Mouse (Mus musculus): ENCODE measurements around the gene Vegfb. TPM values are rescaled to one million over a fixed set of nuclear protein-coding genes. Genes with fewer than 3 reads are reported as not detected.
"Not testable (repeated sequence)": the region's sequence is repeated elsewhere in the genome, so short reads cannot be mapped to it uniquely, and the experiment has no call there.

Gene Vegfb
- polyA plus RNA-seq, 1 experiment from 2014 or later = 38.5 TPM

DNA sequence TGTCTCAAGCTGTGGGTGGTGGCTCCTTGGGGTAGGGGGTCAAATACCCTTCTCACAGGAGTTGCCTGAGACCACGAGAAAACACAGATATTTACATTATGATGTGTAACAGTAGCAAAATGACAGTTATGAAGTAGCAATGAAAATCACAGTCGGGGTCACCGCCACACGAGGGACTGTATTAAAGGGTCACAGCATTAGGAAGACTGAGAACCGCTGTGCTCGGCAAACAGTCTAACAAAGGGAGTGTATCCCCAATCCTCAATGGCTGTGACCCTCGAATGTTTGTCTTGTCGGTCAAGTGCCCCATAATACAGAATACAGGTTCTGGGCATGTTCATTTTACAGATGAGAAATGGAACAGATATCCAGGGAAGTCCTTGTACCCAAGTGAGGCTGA, 6.6 kb upstream of the Vegfb start:
- ATAC-seq (ENCODE audit: insufficient number of reproducible peaks, insufficient read depth, low FRiP score, low read depth) = no peak
- Histone ChIP-seq H3K9ac (replicated peaks; ENCODE audit: low read depth, low read length) (no peak overlapping the region), H3K9me3 (ENCODE audit: control insufficient read depth, low read depth, low read length) (no peaks in the 10 kb centered on the region), H3K4me1 (ENCODE audit: control insufficient read depth, insufficient read depth, low read length) (peaks cover 24% of the 10 kb centered on the region), H3K27me3 (ENCODE audit: control insufficient read depth, insufficient read depth, low read length) (no peaks in the 10 kb centered on the region), H3K4me2 (replicated peaks; ENCODE audit: low read depth, low read length) (no peak overlapping the region), H3K4me3 (ENCODE audit: low read depth, low read length) (no peak overlapping the region), H3K36me3 (ENCODE audit: control insufficient read depth, insufficient read depth, low read length) (no peaks in the 10 kb centered on the region), H3K27ac (ENCODE audit: low read length) (no peak overlapping the region)
- WGBS = 77% methylated on average over 8 of the region's 8 CpGs

DNA sequence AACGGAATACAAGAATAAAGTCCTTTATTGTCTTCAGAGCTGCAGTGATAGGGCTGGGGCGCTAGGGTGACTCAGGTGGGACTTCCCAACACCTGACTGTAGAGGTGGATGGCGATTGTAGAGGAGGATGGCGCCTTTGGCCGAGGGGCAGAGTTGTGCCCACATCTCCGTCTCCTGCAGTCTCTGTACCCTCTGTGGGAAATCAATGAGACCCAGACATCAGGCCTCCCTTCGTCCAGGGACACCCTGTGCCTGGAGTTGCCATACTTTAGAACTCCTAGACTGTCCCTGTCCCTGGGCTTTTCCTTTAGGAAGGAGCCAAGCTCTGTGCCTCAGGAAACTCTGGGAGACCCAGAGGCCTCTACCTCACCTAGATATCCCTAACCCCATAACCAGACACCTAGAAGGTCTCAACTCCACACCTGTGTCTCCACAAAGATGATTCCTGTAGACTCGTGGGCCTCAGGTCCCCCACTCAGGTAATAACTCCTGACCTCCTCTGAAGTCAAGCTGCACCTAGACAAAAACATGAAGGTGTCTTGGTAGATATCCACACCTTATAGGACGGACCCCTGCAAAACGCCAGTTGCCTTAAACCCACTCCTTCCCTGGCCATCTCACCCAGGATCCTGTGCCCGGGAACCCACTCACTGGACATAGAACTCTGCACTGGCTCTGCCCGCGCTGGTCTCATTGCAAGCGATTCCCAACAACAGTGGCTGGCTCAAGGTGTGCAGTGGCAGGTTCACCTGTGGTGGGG, 5.7 kb upstream of the Vegfb start:
- H3K27ac ChIP-seq (ENCODE audit: low read length) = no peak overlapping the region
- no peaks in the 10 kb centered on the region for H3K9me3 ChIP-seq (ENCODE audit: control insufficient read depth, low read depth, low read length)
- no peak for ATAC-seq (ENCODE audit: insufficient number of reproducible peaks, insufficient read depth, low FRiP score, low read depth)
- H3K36me3 ChIP-seq (ENCODE audit: control insufficient read depth, insufficient read depth, low read length) = no peaks in the 10 kb centered on the region
- H3K27me3 ChIP-seq (ENCODE audit: control insufficient read depth, insufficient read depth, low read length) = no peaks in the 10 kb centered on the region
- peaks cover 25% of the 10 kb centered on the region for H3K4me1 ChIP-seq (ENCODE audit: control insufficient read depth, insufficient read depth, low read length)
- WGBS = 57% methylated on average over 14 of the region's 14 CpGs
- peak overlapping the region; percentile 48 for H3K4me3 ChIP-seq (ENCODE audit: low read depth, low read length)
- H3K9ac ChIP-seq (replicated peaks; ENCODE audit: low read depth, low read length) = peak overlapping the region; percentile 40
- peak overlapping the region; percentile 92 for H3K4me2 ChIP-seq (replicated peaks; ENCODE audit: low read depth, low read length)

DNA sequence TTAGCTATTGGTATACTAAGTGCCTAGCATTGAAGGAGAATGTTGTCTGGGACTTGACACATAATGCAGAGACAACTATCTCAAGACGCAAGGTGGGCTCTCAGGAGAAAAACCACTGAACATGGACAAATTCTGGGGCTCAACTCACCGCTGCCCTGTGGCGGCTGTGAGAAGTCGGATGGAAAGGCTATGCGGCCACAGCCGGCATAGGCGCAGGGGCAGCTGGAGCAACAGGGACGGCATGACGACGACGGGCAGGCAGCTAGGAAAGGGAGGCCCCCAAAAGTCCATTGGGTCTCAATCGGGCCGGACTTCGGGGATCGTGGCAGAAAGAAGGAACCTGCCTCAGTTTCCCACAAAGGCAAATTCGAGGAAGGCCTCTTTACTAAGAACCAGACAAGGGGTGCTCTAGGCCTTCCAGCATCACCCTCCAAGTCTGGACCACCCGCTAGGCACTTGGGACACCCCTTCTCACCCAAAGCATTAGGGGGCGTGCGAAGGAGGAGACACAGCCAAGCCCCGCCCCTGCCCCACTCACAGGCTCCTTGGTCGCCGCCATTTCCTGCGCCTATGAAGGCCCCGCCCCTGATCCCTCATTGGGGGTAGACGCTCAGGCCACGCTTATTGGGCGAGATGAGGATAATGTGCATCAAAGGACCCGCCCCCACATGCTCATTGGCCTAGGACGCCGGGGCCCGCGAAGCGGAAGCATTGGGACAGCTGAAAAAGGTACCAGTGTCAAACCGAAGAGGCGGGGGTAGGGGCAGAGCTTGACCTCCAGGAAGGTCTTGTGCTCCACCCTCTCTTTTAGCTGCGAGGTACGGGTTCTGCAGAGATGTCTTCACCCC, 4.8 kb upstream of the Vegfb start, which contains the start of gene Dnajc4:
Gene Dnajc4, minus strand, starts transcription at position 562 of the 848 bp plus-strand sequence.
- Histone ChIP-seq H3K9ac (replicated peaks; ENCODE audit: low read depth, low read length) (peak within 1 kb of the TSS; percentile 60), H3K27ac (ENCODE audit: low read length) (peak within 1 kb of the TSS; percentile 36; the same call in 1 of the 2 replicates), H3K9me3 (ENCODE audit: control insufficient read depth, low read depth, low read length) (no peaks in the 10 kb centered on the region), H3K4me1 (ENCODE audit: control insufficient read depth, insufficient read depth, low read length) (peaks cover 29% of the 10 kb centered on the region), H3K27me3 (ENCODE audit: control insufficient read depth, insufficient read depth, low read length) (no peaks in the 10 kb centered on the region), H3K36me3 (ENCODE audit: control insufficient read depth, insufficient read depth, low read length) (no peaks in the 10 kb centered on the region), H3K4me3 (ENCODE audit: low read depth, low read length) (peak within 1 kb of the TSS; percentile 48), H3K4me2 (replicated peaks; ENCODE audit: low read depth, low read length) (peak within 1 kb of the TSS; percentile 92)
- peak; percentile 94 for ATAC-seq (ENCODE audit: insufficient number of reproducible peaks, insufficient read depth, low FRiP score, low read depth)
- WGBS = under 1% methylated on average over 37 of the region's 37 CpGs

DNA sequence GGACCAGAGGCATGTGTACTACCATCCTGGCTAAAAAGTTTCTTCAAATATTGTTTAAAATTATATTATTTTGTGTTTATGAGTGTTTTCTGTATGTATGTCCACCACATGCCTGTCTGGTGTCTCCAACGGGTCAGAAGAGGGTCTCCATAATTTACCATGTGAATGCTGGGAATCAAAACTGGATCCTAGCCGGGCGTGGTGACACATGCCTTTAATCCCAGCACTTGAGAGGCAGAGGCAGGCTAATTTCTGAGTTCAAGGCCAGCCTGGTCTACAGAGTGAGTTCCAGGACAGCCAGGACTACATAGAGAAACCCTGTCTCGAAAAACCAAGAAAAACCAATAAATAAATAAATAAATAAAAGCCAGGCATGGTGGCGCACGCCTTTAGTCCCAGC, 3.7 kb upstream of the Vegfb start:
- not testable (repeated sequence) for H3K9me3 ChIP-seq (ENCODE audit: control insufficient read depth, low read depth, low read length); H3K27ac ChIP-seq (ENCODE audit: low read length); H3K27me3 ChIP-seq (ENCODE audit: control insufficient read depth, insufficient read depth, low read length); ATAC-seq (ENCODE audit: insufficient number of reproducible peaks, insufficient read depth, low FRiP score, low read depth); H3K9ac ChIP-seq (replicated peaks; ENCODE audit: low read depth, low read length); H3K4me3 ChIP-seq (ENCODE audit: low read depth, low read length); H3K36me3 ChIP-seq (ENCODE audit: control insufficient read depth, insufficient read depth, low read length); H3K4me2 ChIP-seq (replicated peaks; ENCODE audit: low read depth, low read length)
- 90% methylated on average over 6 of the region's 6 CpGs for WGBS
- peaks cover 30% of the 10 kb centered on the region for H3K4me1 ChIP-seq (ENCODE audit: control insufficient read depth, insufficient read depth, low read length)

DNA sequence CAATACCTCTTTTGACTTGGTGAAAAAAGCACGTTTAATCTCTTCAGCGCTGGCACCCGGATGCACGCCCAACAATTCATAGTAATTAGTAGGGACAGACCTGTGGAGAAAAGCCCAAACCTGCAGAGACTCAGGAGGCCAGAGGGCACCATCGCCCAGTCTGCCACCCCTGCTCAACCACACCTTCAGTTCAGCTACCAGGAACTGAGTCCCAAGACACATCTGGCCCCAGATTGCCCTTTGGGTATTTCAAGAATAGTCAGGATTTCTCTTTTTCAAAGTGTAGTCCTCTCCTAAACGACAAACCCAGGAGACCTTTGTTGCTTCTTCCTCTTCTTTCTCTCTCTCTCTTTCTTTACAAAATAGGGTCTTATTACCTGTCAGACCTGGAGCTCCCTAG, 3.3 kb upstream of the Vegfb start:
- H3K4me3 ChIP-seq (ENCODE audit: low read depth, low read length) = no peak overlapping the region
- no peak overlapping the region for H3K27ac ChIP-seq (ENCODE audit: low read length)
- no peak overlapping the region for H3K9ac ChIP-seq (replicated peaks; ENCODE audit: low read depth, low read length)
- 86% methylated on average over 6 of the region's 6 CpGs for WGBS
- H3K4me2 ChIP-seq (replicated peaks; ENCODE audit: low read depth, low read length) = no peak overlapping the region
- no peaks in the 10 kb centered on the region for H3K27me3 ChIP-seq (ENCODE audit: control insufficient read depth, insufficient read depth, low read length)
- H3K9me3 ChIP-seq (ENCODE audit: control insufficient read depth, low read depth, low read length) = no peaks in the 10 kb centered on the region
- ATAC-seq (ENCODE audit: insufficient number of reproducible peaks, insufficient read depth, low FRiP score, low read depth) = no peak
- no peaks in the 10 kb centered on the region for H3K36me3 ChIP-seq (ENCODE audit: control insufficient read depth, insufficient read depth, low read length)
- H3K4me1 ChIP-seq (ENCODE audit: control insufficient read depth, insufficient read depth, low read length) = peaks cover 32% of the 10 kb centered on the region

DNA sequence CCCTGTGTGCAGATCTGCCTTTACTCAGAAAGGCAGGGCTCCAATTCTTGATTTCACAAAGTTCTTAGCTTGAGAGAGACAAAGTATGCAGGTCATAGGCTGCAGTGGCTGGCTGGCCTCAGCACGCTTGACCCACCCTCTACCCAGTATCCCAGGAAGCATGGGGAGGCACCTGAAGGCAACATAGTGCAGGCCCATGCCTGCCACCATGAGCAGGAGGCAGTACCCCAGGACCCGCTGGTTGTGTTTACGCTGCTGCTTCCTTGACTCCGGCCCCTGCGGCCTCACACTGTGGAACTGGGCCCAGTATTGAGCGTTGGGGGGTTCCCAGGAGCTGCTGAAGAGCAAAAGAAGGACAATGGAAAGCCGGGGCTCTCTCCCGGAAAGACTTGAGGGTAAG, 1.8 kb upstream of the Vegfb start:
- 82% methylated on average over 8 of the region's 8 CpGs for WGBS
- peaks cover 9% of the 10 kb centered on the region; the same call in 1 of the 2 replicates for H3K36me3 ChIP-seq (ENCODE audit: control insufficient read depth, insufficient read depth, low read length)

DNA sequence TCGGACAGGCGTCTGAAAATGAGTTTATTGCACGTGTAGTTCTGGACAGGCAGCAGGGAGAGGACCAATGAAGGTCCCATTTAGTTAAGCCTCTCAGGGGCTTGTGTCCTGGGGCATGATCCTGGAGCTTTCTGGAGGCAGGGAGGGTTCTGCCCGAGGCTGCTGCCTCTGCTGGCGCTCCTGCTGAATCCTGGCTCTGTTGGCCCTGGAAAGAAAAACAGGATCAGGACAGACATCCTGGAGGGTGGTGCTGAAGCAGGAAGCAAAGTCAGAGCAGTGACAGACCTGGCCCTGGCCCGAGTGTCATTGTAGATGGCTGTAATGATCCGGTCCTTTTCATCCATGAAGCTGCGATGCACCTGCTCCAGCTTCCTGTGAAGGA, 444 bp upstream of the Vegfb start:
- Histone ChIP-seq H3K4me2 (replicated peaks; ENCODE audit: low read depth, low read length) (peak overlapping the region; percentile 89), H3K27me3 (ENCODE audit: control insufficient read depth, insufficient read depth, low read length) (no peaks in the 10 kb centered on the region), H3K9me3 (ENCODE audit: control insufficient read depth, low read depth, low read length) (no peaks in the 10 kb centered on the region), H3K36me3 (ENCODE audit: control insufficient read depth, insufficient read depth, low read length) (peaks cover 15% of the 10 kb centered on the region; the same call in 1 of the 2 replicates), H3K4me1 (ENCODE audit: control insufficient read depth, insufficient read depth, low read length) (peaks cover 20% of the 10 kb centered on the region), H3K9ac (replicated peaks; ENCODE audit: low read depth, low read length) (peak overlapping the region; percentile 87), H3K4me3 (ENCODE audit: low read depth, low read length) (peak overlapping the region; percentile 80), H3K27ac (ENCODE audit: low read length) (peak overlapping the region; percentile 72; the same call in 1 of the 2 replicates)
- no peak for ATAC-seq (ENCODE audit: insufficient number of reproducible peaks, insufficient read depth, low FRiP score, low read depth)
- WGBS = 10% methylated on average over 8 of the region's 8 CpGs

More for the DNA sequence above, 1.8 kb upstream of the Vegfb start:
- Histone ChIP-seq H3K9ac (replicated peaks; ENCODE audit: low read depth, low read length) (no peak overlapping the region), H3K9me3 (ENCODE audit: control insufficient read depth, low read depth, low read length) (no peaks in the 10 kb centered on the region), H3K27me3 (ENCODE audit: control insufficient read depth, insufficient read depth, low read length) (no peaks in the 10 kb centered on the region), H3K4me1 (ENCODE audit: control insufficient read depth, insufficient read depth, low read length) (peaks cover 23% of the 10 kb centered on the region), H3K27ac (ENCODE audit: low read length) (no peak overlapping the region), H3K4me2 (replicated peaks; ENCODE audit: low read depth, low read length) (no peak overlapping the region), H3K4me3 (ENCODE audit: low read depth, low read length) (no peak overlapping the region)
- no peak for ATAC-seq (ENCODE audit: insufficient number of reproducible peaks, insufficient read depth, low FRiP score, low read depth)

DNA sequence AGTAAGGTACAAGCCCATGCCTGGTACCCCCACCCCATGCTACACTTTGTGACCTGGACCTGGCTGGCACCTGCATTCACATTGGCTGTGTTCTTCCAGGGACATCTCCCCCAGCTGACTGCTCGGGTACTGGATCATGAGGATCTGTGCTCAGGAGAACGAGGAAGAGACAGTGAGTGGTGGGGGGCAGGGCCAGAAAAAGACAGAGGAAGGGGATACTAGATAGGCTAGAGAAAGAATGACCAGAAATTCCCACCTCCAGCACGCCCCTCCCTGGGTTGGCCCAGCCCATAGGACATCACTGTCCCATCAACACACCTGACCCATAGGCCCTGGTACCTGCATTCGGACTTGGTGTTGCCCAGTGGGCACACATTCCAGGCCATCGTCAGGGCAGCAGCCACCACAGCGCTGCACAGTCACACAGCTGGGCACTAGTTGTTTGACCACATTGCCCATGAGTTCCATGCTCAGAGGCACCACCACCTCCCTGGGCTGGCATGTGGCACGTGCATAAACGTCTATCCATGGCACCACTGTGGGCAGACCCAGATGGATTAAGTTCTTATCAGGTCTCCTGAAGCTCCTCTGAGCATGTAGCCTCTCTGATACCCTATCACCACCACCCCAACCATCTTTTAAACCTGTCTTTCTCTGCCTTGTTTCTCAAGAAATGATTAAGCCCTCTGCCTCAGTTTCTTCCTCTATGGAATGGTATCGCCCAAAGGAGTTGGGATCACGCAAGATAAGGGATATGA, 1.3 kb downstream of the Vegfb start:
- 78% methylated on average over 10 of the region's 10 CpGs for WGBS
- Histone ChIP-seq H3K4me2 (replicated peaks; ENCODE audit: low read depth, low read length) (peak overlapping the region; percentile 89), H3K4me1 (ENCODE audit: control insufficient read depth, insufficient read depth, low read length) (peaks cover 18% of the 10 kb centered on the region), H3K9me3 (ENCODE audit: control insufficient read depth, low read depth, low read length) (no peaks in the 10 kb centered on the region), H3K36me3 (ENCODE audit: control insufficient read depth, insufficient read depth, low read length) (peaks cover 23% of the 10 kb centered on the region; the same call in 1 of the 2 replicates), H3K27me3 (ENCODE audit: control insufficient read depth, insufficient read depth, low read length) (no peaks in the 10 kb centered on the region), H3K4me3 (ENCODE audit: low read depth, low read length) (peak overlapping the region; percentile 80), H3K27ac (ENCODE audit: low read length) (no peak overlapping the region; the same call in 1 of the 2 replicates), H3K9ac (replicated peaks; ENCODE audit: low read depth, low read length) (peak overlapping the region; percentile 87; the same call in 1 of the 2 replicates)
- no peak for ATAC-seq (ENCODE audit: insufficient number of reproducible peaks, insufficient read depth, low FRiP score, low read depth)

Data from stomach, embryonic 14.5 days (tissue).